ENCODE assay signal across 8 mouse cellular contexts in the genomic region with DNA sequence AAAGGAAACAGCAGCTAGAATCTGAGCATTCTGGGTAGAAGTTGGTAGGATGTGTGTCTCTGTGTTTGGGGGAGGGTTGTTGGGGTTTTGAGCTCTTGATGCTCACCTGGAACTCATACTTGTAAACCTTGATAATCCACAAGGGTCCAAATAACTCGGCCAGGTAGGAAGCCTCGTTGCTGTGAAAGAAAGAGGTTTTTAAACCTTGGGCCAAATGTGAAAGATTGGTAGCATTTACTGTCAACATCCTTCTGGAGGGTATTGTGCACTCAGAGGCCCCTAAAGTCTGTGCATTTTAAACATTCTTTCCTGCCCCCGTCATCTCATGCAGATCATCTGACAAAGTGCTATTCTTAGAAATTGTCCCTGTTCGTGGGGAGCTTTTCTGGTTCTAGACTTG. TPM values are rescaled to one million over a fixed set of nuclear protein-coding genes. Genes with fewer than 3 reads are reported as not detected.
DNase-seq lines count a peak whose midpoint lies in the region; ATAC-seq lines count a peak whose summit lies in the region.

A gene (plus strand): TSS at position 301 of the 400 bp plus-strand sequence.

- no peak within 1 kb of the TSS for H3K9ac ChIP-seq in lung, embryonic 16.5 days (ENCODE audit: low read length)
- H3K9ac ChIP-seq in embryonic facial prominence, embryonic 13.5 days, result no peak within 1 kb of the TSS
- H3K9ac ChIP-seq in heart, embryonic 16.5 days (ENCODE audit: low read length), result no peak within 1 kb of the TSS
- no peak within 1 kb of the TSS for H3K9ac ChIP-seq in neural tube, embryonic 14.5 days (replicated peaks; ENCODE audit: low read depth, low read length)

- intact Hi-C loops in left cerebral cortex, postnatal 4 days (cut with DNase I), result no loop called here

- no peak within 1 kb of the TSS for H3K4me3 ChIP-seq in lung, embryonic 16.5 days (ENCODE audit: low read length)
- H3K4me3 ChIP-seq in embryonic facial prominence, embryonic 13.5 days, result no peak within 1 kb of the TSS
- H3K4me3 ChIP-seq in heart, embryonic 16.5 days (ENCODE audit: low read length), result no peak within 1 kb of the TSS
- H3K4me3 ChIP-seq in neural tube, embryonic 14.5 days (ENCODE audit: low read depth, low read length), result no peak within 1 kb of the TSS

- no peaks in the 10 kb centered on the region for H3K27me3 ChIP-seq in lung, embryonic 16.5 days (ENCODE audit: control insufficient read depth, insufficient read depth, low read depth, low read length)
- H3K27me3 ChIP-seq in embryonic facial prominence, embryonic 13.5 days, result no peaks in the 10 kb centered on the region
- H3K27me3 ChIP-seq in heart, embryonic 16.5 days (ENCODE audit: control insufficient read depth, insufficient read depth, low read length), result no peaks in the 10 kb centered on the region
- no peaks in the 10 kb centered on the region for H3K27me3 ChIP-seq in neural tube, embryonic 14.5 days (ENCODE audit: control insufficient read depth, insufficient read depth, low read length)

- peaks cover 5% of the 10 kb centered on the region; the same call in 1 of the 2 replicates for H3K36me3 ChIP-seq in lung, embryonic 16.5 days (ENCODE audit: control insufficient read depth, insufficient read depth, low read length)
- H3K36me3 ChIP-seq in embryonic facial prominence, embryonic 13.5 days, result peaks cover 34% of the 10 kb centered on the region
- H3K36me3 ChIP-seq in heart, embryonic 16.5 days (ENCODE audit: control insufficient read depth, insufficient read depth), result peaks cover 12% of the 10 kb centered on the region
- H3K36me3 ChIP-seq in neural tube, embryonic 14.5 days (ENCODE audit: control insufficient read depth, insufficient read depth, low read length), result no peaks in the 10 kb centered on the region

- peaks cover 27% of the 10 kb centered on the region for H3K4me1 ChIP-seq in lung, embryonic 16.5 days (replicated peaks; ENCODE audit: control insufficient read depth, insufficient read depth, low read length)
- H3K4me1 ChIP-seq in embryonic facial prominence, embryonic 13.5 days, result peaks cover 31% of the 10 kb centered on the region
- H3K4me1 ChIP-seq in heart, embryonic 16.5 days (ENCODE audit: control insufficient read depth, insufficient read depth, low read length), result peaks cover 38% of the 10 kb centered on the region
- H3K4me1 ChIP-seq in neural tube, embryonic 14.5 days (ENCODE audit: control insufficient read depth, insufficient read depth, low read length), result peaks cover 16% of the 10 kb centered on the region

- no peak within 1 kb of the TSS for H3K4me2 ChIP-seq in lung, embryonic 16.5 days (ENCODE audit: low read depth, low read length)
- no peak within 1 kb of the TSS for H3K4me2 ChIP-seq in embryonic facial prominence, embryonic 13.5 days
- 0 out of 2 replicates have a peak within 1 kb of the TSS, but pooled peaks have one; percentile 6 for H3K4me2 ChIP-seq in heart, embryonic 16.5 days (ENCODE audit: low read depth, low read length)
- no peak within 1 kb of the TSS for H3K4me2 ChIP-seq in neural tube, embryonic 14.5 days (ENCODE audit: low read depth, low read length)

- no peak for ATAC-seq in lung, embryonic 16.5 days (ENCODE audit: low read depth)
- ATAC-seq in embryonic facial prominence, embryonic 13.5 days (ENCODE audit: insufficient number of reproducible peaks, insufficient read depth, low FRiP score, low TSS enrichment, low read depth), result no peak
- ATAC-seq in heart, embryonic 16.5 days (replicated peaks; ENCODE audit: extremely low read depth, insufficient read depth, low FRiP score), result no peak
- no peak for ATAC-seq in neural tube, embryonic 14.5 days (ENCODE audit: low read depth)

- H3K9me3 ChIP-seq in lung, embryonic 16.5 days (ENCODE audit: control insufficient read depth, low read length), result no peaks in the 10 kb centered on the region
- H3K9me3 ChIP-seq in embryonic facial prominence, embryonic 13.5 days, result no peaks in the 10 kb centered on the region
- no peaks in the 10 kb centered on the region for H3K9me3 ChIP-seq in heart, embryonic 16.5 days (replicated peaks; ENCODE audit: control insufficient read depth, low read length)
- H3K9me3 ChIP-seq in neural tube, embryonic 14.5 days (ENCODE audit: control insufficient read depth, low read length), result no peaks in the 10 kb centered on the region

- WGBS in lung, embryonic 16.5 days, result 54% methylated on average over 4 of the region's 4 CpGs
- WGBS in embryonic facial prominence, embryonic 13.5 days, result 76% methylated on average over 4 of the region's 4 CpGs
- 34% methylated on average over 4 of the region's 4 CpGs for WGBS in heart, embryonic 16.5 days
- 93% methylated on average over 4 of the region's 4 CpGs for WGBS in neural tube, embryonic 14.5 days

- DNase-seq in lung, adult 18-20 months, result no peak
- no peak for DNase-seq in left cerebral cortex, postnatal 4 days
- no peak for DNase-seq in cerebellum, adult 11-12 months
- DNase-seq in frontal cortex, postnatal 25 days (ENCODE audit: low spot score in 2 of 2), result no peak

- no peak within 1 kb of the TSS for H3K27ac ChIP-seq in lung, embryonic 16.5 days (ENCODE audit: low read length)
- no peak within 1 kb of the TSS for H3K27ac ChIP-seq in embryonic facial prominence, embryonic 13.5 days
- peak within 1 kb of the TSS; percentile 50 for H3K27ac ChIP-seq in heart, embryonic 16.5 days (ENCODE audit: low read length)
- H3K27ac ChIP-seq in neural tube, embryonic 14.5 days (ENCODE audit: low read depth, low read length), result no peak within 1 kb of the TSS

RNA-seq across cellular contexts. Expression of the gene that starts here (rescaled TPM):
- 96.5 and 104 TPM in 2 replicates for polyA plus RNA-seq in lung, embryonic 16.5 days (2015; fragmentation: Nextera tagmentation; extraction: Ambion mirVana)
- polyA plus RNA-seq in embryonic facial prominence, embryonic 13.5 days (2015; fragmentation: Nextera tagmentation; extraction: Ambion mirVana), result 129 and 139 TPM in 2 replicates
- polyA plus RNA-seq in heart, embryonic 16.5 days (2015; fragmentation: Nextera tagmentation; extraction: Ambion mirVana), result 81.2 and 83.9 TPM in 2 replicates
- total RNA-seq in left cerebral cortex, postnatal 4 days (2021), result 10 to 100 TPM; 28.1 to 28.9 TPM
- polyA plus RNA-seq in neural tube, embryonic 14.5 days (2014; fragmentation: Nextera tagmentation; extraction: Ambion mirVana), result 89.1 and 105 TPM in 2 replicates
